In the genomic region with DNA sequence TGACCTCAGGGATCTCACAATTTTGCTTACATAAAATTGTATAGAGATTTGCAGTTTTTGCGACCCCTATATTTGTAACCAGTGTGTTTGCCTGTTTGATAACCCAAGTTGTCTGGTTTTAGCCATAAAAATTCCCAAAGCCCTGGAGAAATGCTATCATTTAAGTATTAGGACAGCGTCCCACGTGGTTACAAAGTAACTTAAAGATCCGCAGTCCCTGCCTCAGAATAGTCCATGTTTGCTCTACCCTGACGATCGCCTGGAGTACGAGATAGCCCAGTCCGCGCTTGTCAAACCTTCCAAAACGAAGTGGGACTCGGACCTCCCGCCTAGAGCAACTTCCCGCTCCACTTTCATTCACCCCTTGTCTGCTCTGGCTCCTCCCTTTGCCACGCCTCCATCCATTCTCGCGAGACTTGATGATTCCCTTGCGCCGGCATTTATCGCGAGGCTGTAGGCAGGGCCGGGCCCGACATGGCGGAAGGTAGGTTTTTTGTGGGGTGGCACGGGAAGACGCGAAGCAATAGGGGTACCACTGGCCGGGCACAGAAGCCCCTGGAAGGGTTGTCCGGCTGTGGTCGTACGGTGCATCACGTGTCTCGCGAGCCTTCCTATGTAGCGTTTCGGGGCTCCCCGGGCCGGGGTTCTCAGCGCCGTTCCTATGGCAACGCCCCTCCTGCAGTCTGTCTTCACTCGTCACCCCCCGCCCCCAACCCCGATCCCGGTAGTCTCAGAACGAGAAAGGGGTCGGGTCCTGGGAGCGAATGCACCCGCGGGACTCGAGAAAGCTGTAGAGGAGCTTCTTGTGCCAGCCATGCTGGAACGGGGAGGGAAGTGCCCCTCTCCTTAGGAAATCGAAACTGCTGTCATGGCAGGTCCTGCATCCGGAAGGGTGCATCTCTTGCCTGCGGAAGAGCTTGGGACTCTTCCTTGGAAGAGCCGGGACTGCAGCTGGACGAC, we compare ENCODE assay signal across 8 mouse cellular contexts. TPM values are rescaled to one million over a fixed set of nuclear protein-coding genes. Genes with fewer than 3 reads are reported as not detected.
A peak's percentile ranks its signal among the peaks of the same experiment; 100 is the strongest.
DNase-seq lines count a peak whose midpoint lies in the region; ATAC-seq lines count a peak whose summit lies in the region.

Gene Ankfy1 (plus strand): TSS at position 456 of the 960 bp plus-strand sequence.

- DNase-seq in NIH3T3 (ENCODE audit: low read depth): peak; percentile 98
- DNase-seq in cerebellum, postnatal 10 days: peak; percentile 98
- DNase-seq in frontal cortex, postnatal 10 days (ENCODE audit: low spot score in 2 of 2): peak; percentile 89 to 95
- DNase-seq in layer of hippocampus, postnatal 14 days (ENCODE audit: low spot score in 2 of 2): peak; percentile 96
- DNase-seq in lung, postnatal 14 days: peak; percentile 99
- peak; percentile 89 for DNase-seq in retina, adult 2 months (ENCODE audit: low read depth, low spot score)
- DNase-seq in thymus, postnatal 36 days: peak; percentile 97 to 99

- peak within 1 kb of the TSS; percentile 68 for H3K4me2 ChIP-seq in hindbrain, embryonic 12.5 days (replicated peaks)

- 1% methylated on average over 56 of the region's 56 CpGs for WGBS in hindbrain, embryonic 12.5 days

- peak within 1 kb of the TSS; percentile 88 for H3K27ac ChIP-seq in hindbrain, embryonic 12.5 days

- ATAC-seq in hindbrain, embryonic 12.5 days (ENCODE audit: low FRiP score): peak; percentile 98

- peaks cover 20% of the 10 kb centered on the region for H3K4me1 ChIP-seq in hindbrain, embryonic 12.5 days

- peak within 1 kb of the TSS; percentile 75 for H3K9ac ChIP-seq in hindbrain, embryonic 12.5 days

- no peaks in the 10 kb centered on the region for H3K9me3 ChIP-seq in hindbrain, embryonic 12.5 days (replicated peaks)

- H3K36me3 ChIP-seq in hindbrain, embryonic 12.5 days: peaks cover 3% of the 10 kb centered on the region; the same call in 1 of the 2 replicates

- no peaks in the 10 kb centered on the region for H3K27me3 ChIP-seq in hindbrain, embryonic 12.5 days

- peak within 1 kb of the TSS; percentile 78 for H3K4me3 ChIP-seq in hindbrain, embryonic 12.5 days

RNA-seq across cellular contexts. Expression of gene Ankfy1, which starts in this region (rescaled TPM):
- polyA plus RNA-seq in hindbrain, embryonic 12.5 days (2016; fragmentation: Nextera tagmentation; extraction: Ambion mirVana): 33.4 and 35.0 TPM in 2 replicates
- total RNA-seq in layer of hippocampus, postnatal 14 days (2021): 10 to 100 TPM; 37.9 to 38.4 TPM

Comparison
In these comparisons a context has a peak if more than half of its experiments do, and no peak if none do; other contexts are left out.
1. Peak in every context shown above with its lines: DNase-seq, ATAC-seq, H3K4me3 ChIP-seq and H3K27ac ChIP-seq.